Mouse (Mus musculus) lung, postnatal 0 days (tissue): Measurements from ENCODE around the gene Mgmt. TPM values are rescaled to one million over a fixed set of nuclear protein-coding genes. Genes with fewer than 3 reads are reported as not detected.

Source experiments
- ATAC-seq: fragments of 200-750 bp; cut with Nextera tagmentation; 2 replicates; pipeline ENCODE4 v1.8.0; 2017; ENCODE audit warnings: moderate library complexity
- DNase-seq: peaks from one replicate; pipeline ENCODE4 v3.0.0-alpha.2; 2016; ENCODE audit warnings: low spot score
- H3K27ac ChIP-seq: fragments of 300-500 bp; sonication (generic); 2 replicates; pipeline ENCODE4 v1.5.1; 2014; ENCODE audit warnings: antibody characterized with exemption, mild to moderate bottlenecking, low read length, mixed read lengths
- H3K27me3 ChIP-seq: fragments of 300-500 bp; sonication (generic); replicated peaks from 2 replicates; pipeline ENCODE4 v1.6.1; 2014; ENCODE audit warnings: low read length, mixed read lengths; ENCODE audit not compliant: insufficient read depth
- H3K36me3 ChIP-seq: fragments of 300-500 bp; sonication (generic); 2 replicates; pipeline ENCODE4 v1.6.1; 2014; ENCODE audit warnings: low read length, mixed read lengths; ENCODE audit not compliant: insufficient read depth
- H3K4me1 ChIP-seq: fragments of 300-500 bp; sonication (generic); 2 replicates; pipeline ENCODE4 v1.6.1; 2014; ENCODE audit warnings: antibody characterized with exemption, low read depth, low read length, mixed read lengths; ENCODE audit not compliant: insufficient read depth
- H3K4me2 ChIP-seq: fragments of 300-500 bp; sonication (generic); replicated peaks from 2 replicates; pipeline ENCODE4 v1.6.1; 2014; ENCODE audit warnings: low read depth, mild to moderate bottlenecking, low read length, moderate library complexity, mixed read lengths
- H3K4me3 ChIP-seq: fragments of 300-500 bp; sonication (generic); 2 replicates; pipeline ENCODE4 v1.5.1; 2014; ENCODE audit warnings: low read depth, low read length
- H3K9ac ChIP-seq: fragments of 300-500 bp; sonication (generic); replicated peaks from 2 replicates; pipeline ENCODE4 v1.6.1; 2014; ENCODE audit warnings: low read depth, mild to moderate bottlenecking
- H3K9me3 ChIP-seq: fragments of 300-500 bp; sonication (generic); 2 replicates; pipeline ENCODE4 v1.6.1; 2016; ENCODE audit warnings: low read length, mixed read lengths
- CTCF ChIP-seq: IDR thresholded peaks from 2 replicates; pipeline ENCODE4 v1.5.1; 2016; ENCODE audit warnings: antibody characterized with exemption, mild to moderate bottlenecking
- EP300 ChIP-seq: IDR thresholded peaks from 2 replicates; pipeline ENCODE4 v1.6.1; 2016; ENCODE audit warnings: antibody characterized with exemption, mild to moderate bottlenecking, control low read depth
- WGBS: fragments of 180-500 bp; shearing (Covaris S2); extraction: QIAGEN DNeasy Blood & Tissue Kit; methylation state at CpG from one replicate; pipeline ENCODE4 v1.1.7; 2014; 5-methylcytosine and 5-hydroxymethylcytosine counted together
- polyA plus RNA-seq: library from polyadenylated mRNA; unstranded; fragments of >200 nt; fragmentation: Nextera tagmentation; extraction: Ambion mirVana; gene quantifications from 2 replicates; pipeline ENCODE4 v1.2.1, GENCODE M21; 2015

The Mgmt gene
- 1.7 and 1.8 TPM in 2 replicates for polyA plus RNA-seq

DNA sequence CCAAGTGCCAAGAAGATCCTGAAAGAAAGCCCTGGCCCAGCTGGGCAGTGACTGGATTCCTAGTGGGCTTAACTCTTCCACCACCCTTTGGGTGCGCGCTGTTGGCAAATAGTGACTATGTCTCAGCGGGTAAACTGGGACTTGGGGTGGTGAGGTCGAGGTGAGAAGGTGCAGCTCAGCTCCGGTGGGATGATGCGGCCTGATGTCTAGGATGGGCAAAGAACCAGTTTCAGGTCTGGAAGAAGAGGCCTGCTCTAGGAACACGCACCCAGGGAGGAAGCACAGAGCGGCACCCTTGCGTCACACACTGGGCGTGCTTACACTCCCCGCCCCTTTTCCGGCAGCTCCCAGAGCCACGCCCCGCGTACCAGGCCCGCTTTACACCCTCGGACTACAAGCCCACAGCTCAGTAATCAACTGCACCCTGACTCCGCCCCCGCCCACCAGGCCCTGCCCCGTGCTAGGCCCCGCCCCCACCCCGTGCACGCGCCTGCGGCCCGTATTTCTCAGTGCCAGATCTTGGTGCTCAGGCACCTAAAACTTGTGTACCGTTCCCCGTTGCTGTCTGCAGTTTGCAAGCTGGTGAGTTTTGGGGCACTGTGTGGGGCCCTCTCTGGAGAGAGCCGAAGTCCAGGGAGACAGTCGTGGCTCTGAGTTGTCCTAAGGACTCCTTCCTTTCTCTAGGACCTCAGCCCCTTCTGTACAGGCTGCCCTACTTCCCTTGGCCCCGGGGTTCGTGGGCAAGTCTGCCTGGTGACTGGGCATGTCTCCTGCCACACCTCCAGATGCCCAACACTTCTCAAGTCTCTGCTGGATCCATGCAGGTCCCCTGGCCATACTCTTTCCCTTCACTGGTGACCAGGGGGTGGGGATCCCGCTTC is at the start of gene Mgmt:
Mgmt (plus strand) TSS at position 509 of the 881 bp plus-strand sequence.
- Histone ChIP-seq H3K36me3 (no peaks in the 10 kb centered on the region), H3K9ac (no peak within 1 kb of the TSS), H3K4me1 (peaks cover 4% of the 10 kb centered on the region; the same call in 1 of the 2 replicates), H3K4me2 (peak within 1 kb of the TSS; percentile 42), H3K9me3 (no peaks in the 10 kb centered on the region), H3K27ac (peak within 1 kb of the TSS; percentile 59; the same call in 1 of the 2 replicates), H3K4me3 (peak within 1 kb of the TSS; percentile 22; the same call in 1 of the 2 replicates), H3K27me3 (no peaks in the 10 kb centered on the region)
- peak; percentile 100 for ATAC-seq
- WGBS: 9% methylated on average over 33 of the region's 33 CpGs
- DNase-seq: peak; percentile 98
- no peak for TF ChIP-seq CTCF
- TF ChIP-seq EP300: no peak

DNA sequence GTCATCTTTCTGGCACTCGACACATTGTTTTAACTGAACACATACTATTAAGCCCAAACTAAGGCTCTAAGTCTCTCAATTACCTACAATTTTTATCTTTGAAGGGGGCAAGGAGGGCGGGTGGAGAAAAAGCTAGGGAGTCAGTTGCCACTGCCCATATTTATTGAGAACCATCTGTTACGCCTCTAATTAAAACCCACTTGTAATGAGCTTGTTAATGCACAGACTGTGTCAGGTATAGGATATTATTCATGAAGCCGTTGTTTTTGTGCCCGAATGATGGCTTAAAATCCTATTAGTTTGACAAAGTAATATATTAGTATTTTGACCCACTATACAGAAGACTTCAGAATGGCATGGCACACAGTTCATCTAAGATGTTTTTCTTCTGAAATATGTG is 49.6 kb upstream of the Mgmt start:
- Histone ChIP-seq H3K9ac (no peak overlapping the region), H3K36me3 (no peaks in the 10 kb centered on the region), H3K4me2 (no peak overlapping the region), H3K9me3 (no peaks in the 10 kb centered on the region), H3K4me3 (no peak overlapping the region), H3K4me1 (peaks cover 3% of the 10 kb centered on the region), H3K27ac (no peak overlapping the region), H3K27me3 (no peaks in the 10 kb centered on the region)
- 77% methylated on average over 5 of the region's 5 CpGs for WGBS
- DNase-seq (no peak), ATAC-seq (no peak)
- TF ChIP-seq EP300 (no peak), CTCF (no peak)

DNA sequence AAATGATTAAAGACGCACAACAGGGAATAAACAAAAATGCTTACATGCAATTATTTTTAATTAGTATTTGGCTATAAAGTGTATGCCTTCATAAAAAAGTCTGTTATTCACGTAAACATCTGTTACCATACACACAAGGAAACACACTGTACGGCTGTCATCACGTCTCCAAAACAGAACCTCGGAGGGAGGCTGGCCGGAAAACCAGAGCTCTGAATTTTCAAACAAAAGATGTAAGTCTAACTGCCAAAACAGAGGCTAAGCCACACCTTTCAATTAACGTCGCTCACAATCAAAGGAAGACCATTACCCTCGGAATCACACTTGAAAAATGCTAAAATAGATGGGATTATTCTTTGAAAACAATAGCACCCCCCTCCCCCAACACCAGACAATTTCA is 49.1 kb upstream of the Mgmt start:
- peaks cover 5% of the 10 kb centered on the region for H3K4me1 ChIP-seq
- TF ChIP-seq CTCF: no peak
- TF ChIP-seq EP300: no peak
- no peaks in the 10 kb centered on the region for H3K9me3 ChIP-seq
- no peak overlapping the region for H3K9ac ChIP-seq
- DNase-seq (no peak), ATAC-seq (no peak)
- H3K4me2 ChIP-seq: no peak overlapping the region
- H3K36me3 ChIP-seq: no peaks in the 10 kb centered on the region
- no peak overlapping the region for H3K4me3 ChIP-seq
- H3K27ac ChIP-seq: no peak overlapping the region
- H3K27me3 ChIP-seq: no peaks in the 10 kb centered on the region
- 40% methylated on average over 9 of the region's 9 CpGs for WGBS

DNA sequence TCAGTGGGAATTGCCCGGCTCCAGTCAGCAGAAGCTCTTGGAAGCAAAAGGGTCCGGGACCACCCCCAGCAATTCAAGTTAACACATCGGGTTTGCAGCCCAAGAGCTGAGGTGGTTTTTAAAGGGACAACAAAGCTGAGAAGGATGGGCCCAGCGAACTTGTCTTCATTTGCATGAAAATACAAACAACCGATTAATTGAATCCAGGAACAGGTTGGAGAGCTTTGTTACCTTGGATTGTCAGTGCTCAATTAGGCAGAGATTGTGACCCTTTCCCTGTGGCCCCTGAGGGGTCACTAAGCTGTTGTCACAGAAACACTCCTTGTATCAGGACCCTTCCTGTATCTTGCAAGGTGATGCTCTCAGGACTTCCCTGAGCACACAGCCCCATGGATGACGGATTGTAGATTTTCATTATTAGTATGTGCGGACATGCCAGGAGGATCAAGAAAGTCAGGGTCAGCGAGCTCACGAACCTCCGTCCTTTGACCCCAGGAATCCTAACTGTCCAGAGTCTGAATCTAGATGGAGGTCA is 48.3 kb upstream of the Mgmt start:
- no peaks in the 10 kb centered on the region for H3K9me3 ChIP-seq
- H3K27ac ChIP-seq: no peak overlapping the region
- WGBS: 71% methylated on average over 10 of the region's 10 CpGs
- ATAC-seq (no peak), DNase-seq (no peak)
- H3K27me3 ChIP-seq: no peaks in the 10 kb centered on the region
- TF ChIP-seq EP300 (no peak), CTCF (no peak)
- H3K36me3 ChIP-seq: no peaks in the 10 kb centered on the region
- peaks cover 5% of the 10 kb centered on the region for H3K4me1 ChIP-seq
- no peak overlapping the region for H3K4me3 ChIP-seq
- no peak overlapping the region for H3K9ac ChIP-seq
- no peak overlapping the region for H3K4me2 ChIP-seq

DNA sequence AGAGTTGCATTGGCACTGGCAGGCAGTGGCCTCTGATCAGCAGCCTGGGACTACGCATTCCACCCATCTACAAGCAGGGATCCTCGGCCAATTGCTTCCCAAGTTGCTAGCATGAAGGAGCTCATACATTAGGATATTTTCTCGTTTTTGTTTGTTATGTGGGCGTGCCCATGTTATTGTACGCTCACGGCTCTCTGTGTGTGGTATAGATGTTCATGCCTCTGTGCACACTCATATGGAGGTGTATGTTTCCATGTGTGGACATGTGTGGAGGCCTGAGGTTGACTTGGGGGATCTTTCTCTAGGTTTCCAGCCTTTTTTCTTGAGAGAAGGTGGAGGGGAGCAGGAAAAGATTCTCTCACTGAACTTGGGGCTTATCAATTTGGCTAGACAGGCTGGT is 46.8 kb upstream of the Mgmt start:
- ATAC-seq (no peak), DNase-seq (no peak)
- no peak overlapping the region for H3K4me3 ChIP-seq
- TF ChIP-seq CTCF (no peak), EP300 (no peak)
- no peak overlapping the region for H3K27ac ChIP-seq
- H3K9me3 ChIP-seq: no peaks in the 10 kb centered on the region
- WGBS: 93% methylated on average over 6 of the region's 6 CpGs
- no peak overlapping the region for H3K9ac ChIP-seq
- H3K4me1 ChIP-seq: peaks cover 5% of the 10 kb centered on the region
- no peak overlapping the region for H3K4me2 ChIP-seq
- H3K27me3 ChIP-seq: no peaks in the 10 kb centered on the region
- no peaks in the 10 kb centered on the region for H3K36me3 ChIP-seq

DNA sequence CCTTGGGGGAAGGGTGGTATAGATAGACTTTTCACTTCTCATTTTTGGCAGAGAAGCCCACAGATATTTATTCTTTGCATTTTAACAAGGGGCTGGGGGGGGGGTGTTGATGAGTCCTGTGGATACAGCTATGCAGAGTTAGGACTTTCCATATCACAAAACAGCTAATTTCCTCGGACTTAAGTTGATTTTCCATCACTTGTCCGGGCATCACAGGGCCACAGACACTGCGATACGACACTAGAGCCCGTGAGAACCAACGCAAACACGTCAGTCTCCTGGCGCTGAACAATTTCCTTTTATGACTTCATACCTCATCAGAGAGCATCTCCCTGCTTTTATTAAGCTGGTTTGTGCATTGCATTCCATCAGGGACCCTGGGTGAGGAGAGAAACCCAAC is 45.7 kb upstream of the Mgmt start:
- H3K4me3 ChIP-seq: no peak overlapping the region
- ATAC-seq (no peak), DNase-seq (no peak)
- TF ChIP-seq CTCF: no peak
- no peak for TF ChIP-seq EP300
- no peaks in the 10 kb centered on the region for H3K36me3 ChIP-seq
- H3K4me2 ChIP-seq: no peak overlapping the region
- 58% methylated on average over 8 of the region's 8 CpGs for WGBS
- H3K27ac ChIP-seq: no peak overlapping the region
- peaks cover 5% of the 10 kb centered on the region for H3K4me1 ChIP-seq
- H3K27me3 ChIP-seq: no peaks in the 10 kb centered on the region
- no peaks in the 10 kb centered on the region for H3K9me3 ChIP-seq
- no peak overlapping the region for H3K9ac ChIP-seq
